Mouse (Mus musculus): Measurements from ENCODE around the gene Stk39.

Gene Stk39

GRCm38 (mm10) chr2:68215176-68215575 lies 256.9 kb downstream of the Stk39 start:
- DNase-seq: no peak

GRCm38 (mm10) chr2:68214400-68214799 lies 257.7 kb downstream of the Stk39 start:
- DNase-seq: no peak

GRCm38 (mm10) chr2:68211443-68211842 lies 260.6 kb downstream of the Stk39 start:
- DNase-seq: no peak

- no peak for DNase-seq
Observed at GRCm38 (mm10) chr2:68196245-68196644, 275.8 kb downstream of the Stk39 start.

- no peak for DNase-seq
Observed at GRCm38 (mm10) chr2:68194444-68194843, 277.6 kb downstream of the Stk39 start.

- DNase-seq: no peak
Observed at GRCm38 (mm10) chr2:68193465-68193837, 278.6 kb downstream of the Stk39 start.

- DNase-seq: no peak
Observed at GRCm38 (mm10) chr2:68192605-68193464, 279.2 kb downstream of the Stk39 start.

GRCm38 (mm10) chr2:68176425-68176824 lies 295.6 kb downstream of the Stk39 start:
- no peak for DNase-seq

GRCm38 (mm10) chr2:68171306-68171705 lies 300.8 kb downstream of the Stk39 start:
- no peak for DNase-seq

- DNase-seq: no peak
Observed at GRCm38 (mm10) chr2:68162012-68162411, 310.1 kb downstream of the Stk39 start.

GRCm38 (mm10) chr2:68160566-68160965 lies 311.5 kb downstream of the Stk39 start:
- DNase-seq: no peak

Measured in kidney, adult 8-10 months (tissue).